In genomic region chr4:59036490-59037127, GRCm38 (mm10) we compare ENCODE assay signal across 8 mouse cellular contexts. TPM values are rescaled to one million over a fixed set of nuclear protein-coding genes. Genes with fewer than 3 reads are reported as not detected.
DNase-seq lines count a peak whose midpoint lies in the region; ATAC-seq and TF ChIP-seq lines count a peak whose summit lies in the region.

No protein-coding gene starts in this region.

- H3K9ac ChIP-seq in forebrain, postnatal 0 days, result no peak overlapping the region
- no peak overlapping the region for H3K9ac ChIP-seq in hindbrain, embryonic 13.5 days

- H3K27ac ChIP-seq in forebrain, postnatal 0 days (ENCODE audit: low read depth, low read length), result no peak overlapping the region
- no peak overlapping the region for H3K27ac ChIP-seq in hindbrain, embryonic 13.5 days

- H3K4me2 ChIP-seq in forebrain, postnatal 0 days (ENCODE audit: low read depth), result peak overlapping the region; percentile 57
- H3K4me2 ChIP-seq in hindbrain, embryonic 13.5 days, result peak overlapping the region; percentile 62

- H3K4me3 ChIP-seq in forebrain, postnatal 0 days (ENCODE audit: low read depth, low read length), result no peak overlapping the region
- H3K4me3 ChIP-seq in hindbrain, embryonic 13.5 days, result 0 out of 2 replicates have a peak overlapping the region, but pooled peaks have one; percentile 8

- peak; percentile 71 for DNase-seq in MN1 (ENCODE audit: low spot score)
- peak; percentile 74 to 81 for DNase-seq in cerebellum, adult 18-20 months
- DNase-seq in forebrain, postnatal 0 days, result peak; percentile 71
- peak; percentile 71 to 76 for DNase-seq in left cerebral cortex, adult 18-20 months (ENCODE audit: low spot score in 2 of 2)
- DNase-seq in right cerebral cortex, adult 18-20 months, result peak; percentile 60
- peak; percentile 19 for DNase-seq in urinary bladder, postnatal 10 days (ENCODE audit: low spot score)

- peaks cover 9% of the 10 kb centered on the region; the same call in 1 of the 2 replicates for H3K4me1 ChIP-seq in forebrain, postnatal 0 days (ENCODE audit: insufficient read depth)
- peaks cover 12% of the 10 kb centered on the region for H3K4me1 ChIP-seq in hindbrain, embryonic 13.5 days (replicated peaks)

- no peaks in the 10 kb centered on the region for H3K9me3 ChIP-seq in forebrain, postnatal 0 days (ENCODE audit: low read length)
- peaks cover 2% of the 10 kb centered on the region; the same call in 1 of the 2 replicates for H3K9me3 ChIP-seq in hindbrain, embryonic 13.5 days

- 49% methylated on average over 13 of the region's 13 CpGs for WGBS in forebrain, postnatal 0 days
- 54% methylated on average over 13 of the region's 13 CpGs for WGBS in hindbrain, embryonic 13.5 days

- TF ChIP-seq CTCF in forebrain, postnatal 0 days (IDR thresholded peaks at IDR 0.05; ENCODE audit: low read depth), result peak; percentile 75

- no peak; the same call in 1 of the 2 replicates for ATAC-seq in forebrain, postnatal 0 days
- no peak for ATAC-seq in hindbrain, embryonic 13.5 days (ENCODE audit: low FRiP score)
- peak; percentile 65 for ATAC-seq in megakaryocyte, adult 5-6 weeks (ENCODE audit: poor library complexity, severe bottlenecking)

- H3K36me3 ChIP-seq in forebrain, postnatal 0 days (ENCODE audit: insufficient read depth), result peaks cover 21% of the 10 kb centered on the region; the same call in 1 of the 2 replicates
- H3K36me3 ChIP-seq in hindbrain, embryonic 13.5 days, result peaks cover 25% of the 10 kb centered on the region

- H3K27me3 ChIP-seq in forebrain, postnatal 0 days (ENCODE audit: insufficient read depth, low read length), result no peaks in the 10 kb centered on the region
- no peaks in the 10 kb centered on the region for H3K27me3 ChIP-seq in hindbrain, embryonic 13.5 days

RNA-seq across cellular contexts. Expression of gene Gng10, which starts 1.7 kb away (rescaled TPM):
- 158 and 219 TPM in 2 replicates for total RNA-seq in forebrain, postnatal 0 days (2014; rRNA removed)
- polyA plus RNA-seq in forebrain, postnatal 0 days (2015; fragmentation: Nextera tagmentation; extraction: Ambion mirVana), result 315 and 342 TPM in 2 replicates
- polyA plus RNA-seq in hindbrain, embryonic 13.5 days (2015; fragmentation: Nextera tagmentation; extraction: Ambion mirVana), result 150 and 154 TPM in 2 replicates
- 10 to 100 TPM; 63.3 to 64.8 TPM for total RNA-seq in left cerebral cortex, adult 18-20 months (2021)
- total RNA-seq in megakaryocyte, adult 5-6 weeks (2015), result 266 and 325 TPM in 2 replicates
- 179 and 182 TPM in 2 replicates for total RNA-seq in megakaryocyte, adult 5-6 weeks (2017)

RNA-seq across cellular contexts. Expression of gene Gm20503, which starts 33.6 kb away (rescaled TPM):
- total RNA-seq in forebrain, postnatal 0 days (2014; rRNA removed), result not detected in 2 replicates
- 8.6 and 11.8 TPM in 2 replicates for polyA plus RNA-seq in forebrain, postnatal 0 days (2015; fragmentation: Nextera tagmentation; extraction: Ambion mirVana)
- 9.2 and 10.6 TPM in 2 replicates for polyA plus RNA-seq in hindbrain, embryonic 13.5 days (2015; fragmentation: Nextera tagmentation; extraction: Ambion mirVana)
- total RNA-seq in left cerebral cortex, adult 18-20 months (2021), result 1 to 10 TPM; 1.7 to 3.3 TPM
- total RNA-seq in megakaryocyte, adult 5-6 weeks (2015), result not detected in 2 replicates
- not detected in 2 replicates for total RNA-seq in megakaryocyte, adult 5-6 weeks (2017)

RNA-seq across cellular contexts. Expression of gene Dnajc25, which starts 41.7 kb away (rescaled TPM):
- total RNA-seq in forebrain, postnatal 0 days (2014; rRNA removed), result 4.5 and 5.7 TPM in 2 replicates
- 4.6 and 8.5 TPM in 2 replicates for polyA plus RNA-seq in forebrain, postnatal 0 days (2015; fragmentation: Nextera tagmentation; extraction: Ambion mirVana)
- polyA plus RNA-seq in hindbrain, embryonic 13.5 days (2015; fragmentation: Nextera tagmentation; extraction: Ambion mirVana), result 5.5 and 6.4 TPM in 2 replicates
- total RNA-seq in left cerebral cortex, adult 18-20 months (2021), result 1 to 10 TPM; 5.7 TPM
- total RNA-seq in megakaryocyte, adult 5-6 weeks (2015), result 11.2 and 11.8 TPM in 2 replicates
- total RNA-seq in megakaryocyte, adult 5-6 weeks (2017), result 13.0 and 14.6 TPM in 2 replicates

RNA-seq across cellular contexts. Expression of gene Ptgr1, which starts 49.7 kb away (rescaled TPM):
- total RNA-seq in forebrain, postnatal 0 days (2014; rRNA removed), result 2.0 and 2.8 TPM in 2 replicates
- 3.2 and 3.8 TPM in 2 replicates for polyA plus RNA-seq in forebrain, postnatal 0 days (2015; fragmentation: Nextera tagmentation; extraction: Ambion mirVana)
- 5.0 and 6.1 TPM in 2 replicates for polyA plus RNA-seq in hindbrain, embryonic 13.5 days (2015; fragmentation: Nextera tagmentation; extraction: Ambion mirVana)
- 1 to 10 TPM; 2.1 TPM for total RNA-seq in left cerebral cortex, adult 18-20 months (2021)
- total RNA-seq in megakaryocyte, adult 5-6 weeks (2015), result 33.1 and 36.4 TPM in 2 replicates
- 25.7 and 29.0 TPM in 2 replicates for total RNA-seq in megakaryocyte, adult 5-6 weeks (2017)

Comparison
In these comparisons a context has a peak if more than half of its experiments do, and no peak if none do; other contexts are left out.
1. DNase-seq: peak in every context shown above with its lines; median percentile 78 in cerebellum, adult 18-20 months; 74 in left cerebral cortex, adult 18-20 months; 71 in MN1; 71 in forebrain, postnatal 0 days; 60 in right cerebral cortex, adult 18-20 months; 19 in urinary bladder, postnatal 10 days.